Mouse (Mus musculus): ENCODE results near the gene Col13a1.

DNA sequence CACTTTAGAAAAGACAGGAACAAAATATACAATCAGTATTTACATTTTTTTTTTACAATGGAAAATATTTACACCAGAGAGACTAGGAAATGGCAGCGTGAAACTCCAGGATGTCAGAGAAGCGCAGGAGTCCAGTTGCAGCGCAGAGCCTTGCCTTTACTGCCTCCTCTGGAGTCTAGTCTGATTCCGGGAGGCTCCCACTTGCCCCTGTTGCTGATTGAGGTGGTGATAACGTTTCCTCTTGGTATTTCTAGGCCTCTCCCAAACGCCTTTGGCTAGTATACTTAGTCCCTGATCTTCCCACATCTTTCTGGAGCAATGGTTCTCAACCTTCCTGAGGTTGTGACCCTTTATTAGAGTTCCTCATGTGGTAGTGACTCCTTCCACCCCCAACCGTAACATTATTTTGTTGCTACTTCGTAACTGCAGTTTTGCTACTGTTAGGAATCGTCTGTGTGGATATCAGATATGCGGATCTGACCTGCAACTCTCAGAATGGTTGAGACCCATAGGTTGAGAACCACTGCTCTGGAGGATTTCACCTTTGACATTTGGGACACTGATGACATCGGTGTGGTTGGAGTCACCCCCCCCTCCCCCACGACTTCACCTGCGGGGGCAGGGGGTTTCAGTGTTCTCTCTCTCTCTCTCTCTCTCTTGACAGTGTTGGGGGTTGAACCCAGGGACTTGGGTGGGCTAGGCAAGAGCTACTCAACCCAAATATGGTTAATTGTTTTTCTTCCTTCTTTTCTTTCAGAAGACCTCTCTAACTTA is 152.7 kb downstream of the Col13a1 start:
- TF ChIP-seq CTCF (IDR thresholded peaks at IDR 0.05; ENCODE audit: borderline replicate concordance, insufficient read depth, low read length) (no peak), POLR2A (IDR thresholded peaks at IDR 0.05; ENCODE audit: low read depth, low read length) (no peak)
